Mouse (Mus musculus) forebrain, postnatal 0 days (tissue): ENCODE data around the gene Tmem182. TPM values are rescaled to one million over a fixed set of nuclear protein-coding genes. Genes with fewer than 3 reads are reported as not detected.

Experiments
- ATAC-seq: fragments of 200-750 bp; cut with Nextera tagmentation; 2 replicates; pipeline ENCODE4 v1.8.0; 2017; ENCODE audit warnings: mild to moderate bottlenecking, moderate library complexity
- DNase-seq: peaks from one replicate; pipeline ENCODE4 v3.0.0-alpha.2; 2015
- H3K27ac ChIP-seq: fragments of 300-500 bp; sonication (generic); 2 replicates; pipeline ENCODE4 v1.5.1; 2014; ENCODE audit warnings: low read depth, mild to moderate bottlenecking, antibody characterized with exemption, low read length, moderate library complexity, mixed read lengths
- H3K27me3 ChIP-seq: fragments of 300-500 bp; sonication (generic); 2 replicates; pipeline ENCODE4 v1.6.1; 2014; ENCODE audit warnings: mild to moderate bottlenecking, low read length, mixed read lengths; ENCODE audit not compliant: insufficient read depth
- H3K36me3 ChIP-seq: fragments of 300-500 bp; sonication (generic); 2 replicates; pipeline ENCODE4 v1.6.1; 2014; ENCODE audit warnings: mild to moderate bottlenecking, moderate library complexity; ENCODE audit not compliant: insufficient read depth
- H3K4me1 ChIP-seq: fragments of 300-500 bp; sonication (generic); 2 replicates; pipeline ENCODE4 v1.6.1; 2014; ENCODE audit warnings: antibody characterized with exemption; ENCODE audit not compliant: insufficient read depth
- H3K4me2 ChIP-seq: fragments of 300-500 bp; sonication (generic); 2 replicates; pipeline ENCODE4 v1.6.1; 2014; ENCODE audit warnings: low read depth, mild to moderate bottlenecking, moderate library complexity
- H3K4me3 ChIP-seq: fragments of 300-500 bp; sonication (generic); 2 replicates; pipeline ENCODE4 v1.5.1; 2014; ENCODE audit warnings: low read depth, low read length, mixed read lengths
- H3K9ac ChIP-seq: fragments of 300-500 bp; sonication (generic); 2 replicates; pipeline ENCODE4 v1.6.1; 2014; ENCODE audit warnings: mild to moderate bottlenecking
- H3K9me3 ChIP-seq: fragments of 300-500 bp; sonication (generic); 2 replicates; pipeline ENCODE4 v1.6.1; 2016; ENCODE audit warnings: low read length
- CTCF ChIP-seq: sonication (generic); IDR thresholded peaks from 2 replicates; pipeline ENCODE4 v1.5.1; 2016; ENCODE audit warnings: antibody characterized with exemption, control low read depth, low read depth
- WGBS: fragments of 180-500 bp; shearing (Covaris S2); extraction: QIAGEN DNeasy Blood & Tissue Kit; methylation state at CpG from one replicate; pipeline ENCODE4 v1.1.7; 2014; 5-methylcytosine and 5-hydroxymethylcytosine counted together
- polyA plus RNA-seq: library from polyadenylated mRNA; unstranded; fragments of >200 nt; fragmentation: Nextera tagmentation; extraction: Ambion mirVana; gene quantifications from 2 replicates; pipeline ENCODE4 v1.2.1, GENCODE M21; 2015
- total RNA-seq: library from RNA; depleted of rRNA; stranded (reverse); fragments of >200 nt; gene quantifications from 2 replicates; pipeline ENCODE4 v1.2.3, GENCODE M21; 2014; rRNA removed

Tmem182 gene
- total and polyA plus RNA-seq, 2 experiments from 2014 or later, result 0.24 to 0.27 TPM

GRCm38 (mm10) chr1:40890246-40890645 is 84.8 kb downstream of the Tmem182 start:
- ATAC-seq (peak; percentile 16; the same call in 1 of the 2 replicates), DNase-seq (peak; percentile 50)
- no peaks in the 10 kb centered on the region for H3K36me3 ChIP-seq
- 39% methylated on average over 8 of the region's 8 CpGs for WGBS
- H3K27me3 ChIP-seq, result no peaks in the 10 kb centered on the region
- peak overlapping the region; percentile 10; the same call in 1 of the 2 replicates for H3K4me2 ChIP-seq
- H3K27ac ChIP-seq, result no peak overlapping the region
- no peaks in the 10 kb centered on the region for H3K9me3 ChIP-seq
- no peak overlapping the region for H3K9ac ChIP-seq
- TF ChIP-seq CTCF, result no peak
- H3K4me1 ChIP-seq, result no peaks in the 10 kb centered on the region
- H3K4me3 ChIP-seq, result no peak overlapping the region

GRCm38 (mm10) chr1:40903712-40904111 is 98.3 kb downstream of the Tmem182 start:
- Histone ChIP-seq H3K4me3 (no peak overlapping the region), H3K27ac (no peak overlapping the region), H3K4me1 (no peaks in the 10 kb centered on the region), H3K27me3 (no peaks in the 10 kb centered on the region), H3K4me2 (no peak overlapping the region), H3K9ac (no peak overlapping the region), H3K36me3 (no peaks in the 10 kb centered on the region), H3K9me3 (no peaks in the 10 kb centered on the region)
- no peak for TF ChIP-seq CTCF
- no peak for ATAC-seq
- DNase-seq, result no peak

Other genes starting within 250 kb of the Tmem182 start
- 0.31 and 0.33 TPM in 2 replicates for gene Slc9a4, start 225.5 kb upstream of the Tmem182 start, total RNA-seq
- gene Slc9a4, start 225.5 kb upstream of the Tmem182 start, polyA plus RNA-seq, result 0.13 and 0.15 TPM in 2 replicates
- 1.6 and 1.8 TPM in 2 replicates for gene Slc9a2, start 125.0 kb upstream of the Tmem182 start, total RNA-seq
- 0.55 and 0.57 TPM in 2 replicates for gene Slc9a2, start 125.0 kb upstream of the Tmem182 start, polyA plus RNA-seq
- 8.8 and 13.2 TPM in 2 replicates for gene Mfsd9, start 14.9 kb upstream of the Tmem182 start, total RNA-seq
- 5.7 and 7.0 TPM in 2 replicates for gene Mfsd9, start 14.9 kb upstream of the Tmem182 start, polyA plus RNA-seq